Mouse (Mus musculus) forebrain, embryonic 10.5 days (tissue): Measurements from ENCODE around the gene Psmd4. TPM values are rescaled to one million over a fixed set of nuclear protein-coding genes. Genes with fewer than 3 reads are reported as not detected.

Experiments
- DNase-seq: peaks from one replicate; pipeline ENCODE4 v3.0.0-alpha.2; 2017; ENCODE audit warnings: low spot score; ENCODE audit errors: extremely low spot score
- H3K27ac ChIP-seq: fragments of 300-500 bp; sonication (generic); 2 replicates; pipeline ENCODE4 v1.5.1; 2016; ENCODE audit warnings: mild to moderate bottlenecking
- H3K27me3 ChIP-seq: fragments of 300-500 bp; sonication (generic); 2 replicates; pipeline ENCODE4 v1.6.1; 2016; ENCODE audit warnings: mild to moderate bottlenecking; ENCODE audit not compliant: poor library complexity, severe bottlenecking
- H3K36me3 ChIP-seq: fragments of 300-500 bp; sonication (generic); replicated peaks from 2 replicates; pipeline ENCODE4 v1.6.1; 2016; ENCODE audit warnings: mild to moderate bottlenecking, moderate library complexity
- H3K4me1 ChIP-seq: fragments of 300-500 bp; sonication (generic); 2 replicates; pipeline ENCODE4 v1.6.1; 2016
- H3K4me3 ChIP-seq: fragments of 300-500 bp; sonication (generic); 2 replicates; pipeline ENCODE4 v1.5.1; 2016; ENCODE audit warnings: mild to moderate bottlenecking, moderate library complexity
- H3K9me3 ChIP-seq: fragments of 300-500 bp; sonication (generic); 2 replicates; pipeline ENCODE4 v1.6.1; 2016; ENCODE audit warnings: mild to moderate bottlenecking, moderate library complexity
- WGBS: fragments of 180-500 bp; shearing (Covaris S2); methylation state at CpG from one replicate; pipeline ENCODE4 v1.1.7; 2016; 5-methylcytosine and 5-hydroxymethylcytosine counted together
- polyA plus RNA-seq: library from polyadenylated mRNA; unstranded; fragments of >200 nt; fragmentation: Nextera tagmentation; extraction: Ambion mirVana; gene quantifications from 2 replicates; pipeline ENCODE4 v1.2.1, GENCODE M21; 2016

Psmd4 gene
- polyA plus RNA-seq, 1 experiment from 2014 or later, result 351 TPM

GRCm38 (mm10) chr3:95016532-95017056, 25.8 kb downstream of the Psmd4 start:
- WGBS, result 5% methylated on average over 21 of the region's 21 CpGs
- peaks cover 34% of the 10 kb centered on the region for H3K4me1 ChIP-seq
- no peaks in the 10 kb centered on the region for H3K9me3 ChIP-seq
- no peak for DNase-seq
- peak overlapping the region; percentile 95 for H3K27ac ChIP-seq
- H3K4me3 ChIP-seq, result peak overlapping the region; percentile 89
- H3K27me3 ChIP-seq, result no peaks in the 10 kb centered on the region
- H3K36me3 ChIP-seq, result peaks cover 23% of the 10 kb centered on the region

- under 1% methylated on average over 40 of the region's 40 CpGs for whole genome bisulfite sequencing
- H3K4me1 ChIP-seq, result peaks cover 34% of the 10 kb centered on the region
- DNase-seq, result peak; percentile 90
These were observed 26.4 kb downstream of the Psmd4 start for GRCm38 (mm10) chr3:95015891-95016531.

GRCm38 (mm10) chr3:95015337-95015872, 27.0 kb downstream of the Psmd4 start, which contains the start of gene Zfp687:
TSS of gene Zfp687 (minus strand) at chr3:95015448.
- peak within 1 kb of the TSS; percentile 95 for H3K27ac ChIP-seq
- DNase-seq, result peak; percentile 98
- H3K27me3 ChIP-seq, result no peaks in the 10 kb centered on the region
- peaks cover 33% of the 10 kb centered on the region for H3K36me3 ChIP-seq
- H3K4me3 ChIP-seq, result peak within 1 kb of the TSS; percentile 89
- under 1% methylated on average over 33 of the region's 37 CpGs for WGBS
- H3K9me3 ChIP-seq, result no peaks in the 10 kb centered on the region
- H3K4me1 ChIP-seq, result peaks cover 34% of the 10 kb centered on the region

More at GRCm38 (mm10) chr3:95015891-95016531, 26.4 kb downstream of the Psmd4 start:
- Histone ChIP-seq H3K4me3 (peak overlapping the region; percentile 89), H3K36me3 (peaks cover 29% of the 10 kb centered on the region), H3K9me3 (no peaks in the 10 kb centered on the region), H3K27ac (peak overlapping the region; percentile 95), H3K27me3 (no peaks in the 10 kb centered on the region)

- Histone ChIP-seq H3K27ac (peak overlapping the region; percentile 95), H3K4me1 (peaks cover 34% of the 10 kb centered on the region), H3K9me3 (no peaks in the 10 kb centered on the region), H3K27me3 (no peaks in the 10 kb centered on the region), H3K36me3 (peaks cover 39% of the 10 kb centered on the region), H3K4me3 (peak overlapping the region; percentile 89)
- under 1% methylated on average over 44 of the region's 44 CpGs for WGBS
- DNase-seq, result peak; percentile 72
These were observed 27.8 kb downstream of the Psmd4 start for GRCm38 (mm10) chr3:95014428-95015151.

- 12% methylated on average over 13 of the region's 13 CpGs for WGBS
- peak overlapping the region; percentile 95 for H3K27ac ChIP-seq
- peaks cover 34% of the 10 kb centered on the region for H3K4me1 ChIP-seq
- peak overlapping the region; percentile 89 for H3K4me3 ChIP-seq
- H3K36me3 ChIP-seq, result peaks cover 46% of the 10 kb centered on the region
- no peaks in the 10 kb centered on the region for H3K9me3 ChIP-seq
- DNase-seq, result no peak
- H3K27me3 ChIP-seq, result no peaks in the 10 kb centered on the region
These were observed 28.6 kb downstream of the Psmd4 start for GRCm38 (mm10) chr3:95013699-95014427.

- Histone ChIP-seq H3K4me1 (peaks cover 41% of the 10 kb centered on the region), H3K27me3 (no peaks in the 10 kb centered on the region), H3K27ac (0 out of 2 replicates have a peak overlapping the region, but pooled peaks have one; percentile 16), H3K36me3 (peaks cover 55% of the 10 kb centered on the region), H3K9me3 (no peaks in the 10 kb centered on the region), H3K4me3 (peak overlapping the region; percentile 89)
- DNase-seq, result no peak
- WGBS, result 84% methylated on average over 3 of the region's 3 CpGs
These were observed 29.4 kb downstream of the Psmd4 start for GRCm38 (mm10) chr3:95012982-95013381.

GRCm38 (mm10) chr3:95010396-95010795, 32.0 kb downstream of the Psmd4 start:
- 88% methylated on average over 7 of the region's 7 CpGs for WGBS
- H3K36me3 ChIP-seq, result peaks cover 81% of the 10 kb centered on the region
- H3K27ac ChIP-seq, result no peak overlapping the region
- H3K27me3 ChIP-seq, result no peaks in the 10 kb centered on the region
- no peak for DNase-seq
- H3K9me3 ChIP-seq, result no peaks in the 10 kb centered on the region
- H3K4me1 ChIP-seq, result peaks cover 42% of the 10 kb centered on the region
- no peak overlapping the region for H3K4me3 ChIP-seq

- H3K4me1 ChIP-seq, result peaks cover 26% of the 10 kb centered on the region
- H3K9me3 ChIP-seq, result no peaks in the 10 kb centered on the region
- H3K27me3 ChIP-seq, result no peaks in the 10 kb centered on the region
- no peak for DNase-seq
- 92% methylated on average over 9 of the region's 9 CpGs for WGBS
- no peak overlapping the region for H3K4me3 ChIP-seq
- H3K27ac ChIP-seq, result no peak overlapping the region
- peaks cover 100% of the 10 kb centered on the region for H3K36me3 ChIP-seq
These were observed 34.7 kb downstream of the Psmd4 start for GRCm38 (mm10) chr3:95007706-95008105.

- 97% methylated on average over 3 of the region's 3 CpGs for WGBS
- Histone ChIP-seq H3K36me3 (peaks cover 100% of the 10 kb centered on the region), H3K4me1 (peaks cover 30% of the 10 kb centered on the region), H3K27me3 (no peaks in the 10 kb centered on the region), H3K27ac (no peak overlapping the region), H3K4me3 (no peak overlapping the region), H3K9me3 (no peaks in the 10 kb centered on the region)
- no peak for DNase-seq
These were observed 36.8 kb downstream of the Psmd4 start for GRCm38 (mm10) chr3:95005651-95006050.

GRCm38 (mm10) chr3:95003273-95003672, 39.1 kb downstream of the Psmd4 start:
- Histone ChIP-seq H3K4me3 (no peak overlapping the region), H3K27ac (no peak overlapping the region), H3K4me1 (peaks cover 26% of the 10 kb centered on the region), H3K9me3 (no peaks in the 10 kb centered on the region), H3K36me3 (peaks cover 100% of the 10 kb centered on the region), H3K27me3 (no peaks in the 10 kb centered on the region)
- DNase-seq, result no peak

- no peaks in the 10 kb centered on the region for H3K9me3 ChIP-seq
- no peak overlapping the region for H3K4me3 ChIP-seq
- H3K4me1 ChIP-seq, result peaks cover 20% of the 10 kb centered on the region
- 75% methylated on average over 4 of the region's 4 CpGs for WGBS
- H3K27ac ChIP-seq, result peak overlapping the region; percentile 51
- DNase-seq, result no peak
- H3K27me3 ChIP-seq, result no peaks in the 10 kb centered on the region
- H3K36me3 ChIP-seq, result peaks cover 100% of the 10 kb centered on the region
These were observed 39.8 kb downstream of the Psmd4 start for GRCm38 (mm10) chr3:95002569-95002968.

GRCm38 (mm10) chr3:94996946-94997345, 45.5 kb downstream of the Psmd4 start:
- peak; percentile 67 for DNase-seq
- no peaks in the 10 kb centered on the region for H3K9me3 ChIP-seq
- no peak overlapping the region for H3K4me3 ChIP-seq
- WGBS, result 38% methylated on average over 2 of the region's 2 CpGs
- H3K4me1 ChIP-seq, result no peaks in the 10 kb centered on the region
- no peak overlapping the region for H3K27ac ChIP-seq
- H3K27me3 ChIP-seq, result no peaks in the 10 kb centered on the region
- peaks cover 99% of the 10 kb centered on the region for H3K36me3 ChIP-seq
